8 mouse cellular contexts compared by ENCODE assay signal in the genomic region with DNA sequence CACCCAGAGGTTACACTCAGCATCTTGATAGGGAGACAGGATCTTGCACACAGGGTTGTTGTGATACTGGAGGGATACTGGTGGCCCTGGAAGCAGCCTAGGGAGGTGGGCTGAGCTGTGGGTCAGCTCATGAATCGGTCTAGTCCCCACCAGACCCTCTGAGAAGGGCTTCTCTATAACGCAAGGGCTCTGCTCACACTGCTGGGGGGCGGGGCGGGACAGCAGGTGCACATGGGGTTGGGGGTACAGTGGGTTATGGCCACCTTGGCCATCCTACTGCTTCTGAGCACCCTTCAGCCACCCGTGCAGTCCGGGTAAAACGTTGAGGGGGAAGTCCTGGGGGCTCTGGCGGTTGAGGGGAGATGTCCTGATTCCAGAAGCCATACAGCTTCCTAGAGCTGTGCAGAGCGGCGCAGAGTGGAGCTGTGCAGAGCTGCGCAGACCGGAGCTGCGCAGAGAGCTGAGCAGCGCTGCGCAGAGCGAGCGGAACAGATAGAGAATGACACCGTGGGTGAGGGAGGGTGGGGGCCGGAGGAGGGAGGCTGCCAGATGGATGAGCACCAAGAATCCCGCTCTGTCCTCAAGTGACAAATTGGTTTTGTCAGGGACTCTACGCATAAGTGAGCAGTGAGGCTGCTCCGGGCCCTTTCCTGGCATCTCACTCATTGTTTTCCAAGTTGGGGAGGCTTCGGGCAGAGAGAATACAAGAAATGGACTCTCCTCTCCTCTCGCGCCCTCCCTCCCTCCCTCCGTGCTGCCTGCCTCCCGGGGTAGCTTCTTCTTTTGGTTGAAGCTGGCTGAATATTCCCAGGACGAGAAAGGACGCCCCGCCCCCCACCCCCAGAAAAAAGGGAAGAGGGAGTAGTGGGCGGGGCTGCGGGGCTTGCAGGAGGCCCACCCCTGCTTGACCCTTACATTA. TPM values are rescaled to one million over a fixed set of nuclear protein-coding genes. Genes with fewer than 3 reads are reported as not detected.
DNase-seq lines count a peak whose midpoint lies in the region; ATAC-seq lines count a peak whose summit lies in the region.

No protein-coding gene starts in this region.

- peaks cover 12% of the 10 kb centered on the region for H3K27me3 ChIP-seq in heart, embryonic 10.5 days (ENCODE audit: insufficient read depth, poor library complexity, severe bottlenecking)
- no peaks in the 10 kb centered on the region for H3K27me3 ChIP-seq in kidney, embryonic 14.5 days (ENCODE audit: control insufficient read depth, insufficient read depth, low read length)
- no peaks in the 10 kb centered on the region for H3K27me3 ChIP-seq in limb, embryonic 11.5 days (ENCODE audit: control insufficient read depth, insufficient read depth, low read length)
- peaks cover 11% of the 10 kb centered on the region for H3K27me3 ChIP-seq in midbrain, embryonic 10.5 days (ENCODE audit: low read depth, poor library complexity, severe bottlenecking)
- H3K27me3 ChIP-seq in splenic B cell, adult 2 months (ENCODE audit: control insufficient read depth, insufficient read depth, low read length, poor library complexity, severe bottlenecking) = no peaks in the 10 kb centered on the region

- peaks cover 7% of the 10 kb centered on the region; the same call in 1 of the 2 replicates for H3K36me3 ChIP-seq in heart, embryonic 10.5 days
- peaks cover 4% of the 10 kb centered on the region; the same call in 1 of the 2 replicates for H3K36me3 ChIP-seq in kidney, embryonic 14.5 days (ENCODE audit: control insufficient read depth, insufficient read depth, low read length)
- H3K36me3 ChIP-seq in limb, embryonic 11.5 days (ENCODE audit: control insufficient read depth, insufficient read depth, low read length) = no peaks in the 10 kb centered on the region
- peaks cover 3% of the 10 kb centered on the region; the same call in 1 of the 2 replicates for H3K36me3 ChIP-seq in midbrain, embryonic 10.5 days
- no peaks in the 10 kb centered on the region for H3K36me3 ChIP-seq in splenic B cell, adult 2 months (ENCODE audit: control insufficient read depth, insufficient read depth, low read length, poor library complexity, severe bottlenecking)

- WGBS in heart, embryonic 10.5 days = 9% methylated on average over 31 of the region's 32 CpGs
- 9% methylated on average over 32 of the region's 32 CpGs for WGBS in kidney, embryonic 14.5 days
- 9% methylated on average over 30 of the region's 32 CpGs for WGBS in limb, embryonic 11.5 days
- 4% methylated on average over 32 of the region's 32 CpGs for WGBS in midbrain, embryonic 10.5 days

- H3K9me3 ChIP-seq in heart, embryonic 10.5 days = no peaks in the 10 kb centered on the region
- no peaks in the 10 kb centered on the region for H3K9me3 ChIP-seq in kidney, embryonic 14.5 days (ENCODE audit: control insufficient read depth, low read length)
- no peaks in the 10 kb centered on the region for H3K9me3 ChIP-seq in limb, embryonic 11.5 days (ENCODE audit: control insufficient read depth, low read length)
- H3K9me3 ChIP-seq in midbrain, embryonic 10.5 days (replicated peaks) = no peaks in the 10 kb centered on the region

- peaks cover 66% of the 10 kb centered on the region for H3K4me1 ChIP-seq in heart, embryonic 10.5 days
- H3K4me1 ChIP-seq in kidney, embryonic 14.5 days (ENCODE audit: control insufficient read depth, insufficient read depth, low read length) = peaks cover 44% of the 10 kb centered on the region
- peaks cover 49% of the 10 kb centered on the region for H3K4me1 ChIP-seq in limb, embryonic 11.5 days (ENCODE audit: control insufficient read depth, insufficient read depth, low read length)
- H3K4me1 ChIP-seq in midbrain, embryonic 10.5 days = peaks cover 92% of the 10 kb centered on the region

- peak overlapping the region; percentile 61 for H3K4me3 ChIP-seq in heart, embryonic 10.5 days
- peak overlapping the region; percentile 21 for H3K4me3 ChIP-seq in kidney, embryonic 14.5 days (ENCODE audit: low read length)
- H3K4me3 ChIP-seq in limb, embryonic 11.5 days (ENCODE audit: low read depth, low read length) = peak overlapping the region; percentile 29
- H3K4me3 ChIP-seq in midbrain, embryonic 10.5 days = peak overlapping the region; percentile 51

- no peak for DNase-seq in heart, embryonic 10.5 days (ENCODE audit: low spot score)
- DNase-seq in heart, adult 9 months (ENCODE audit: low spot score in 2 of 2) = no peak
- peak; percentile 95 to 96 for DNase-seq in cerebellum, postnatal 10 days
- DNase-seq in frontal cortex, postnatal 25 days (ENCODE audit: low spot score in 2 of 2) = peak; percentile 37 to 58
- DNase-seq in limb, embryonic 11.5 days (ENCODE audit: low spot score) = peak; percentile 52
- peak; percentile 86 for DNase-seq in midbrain, embryonic 10.5 days (ENCODE audit: low spot score)
- peak; percentile 39 for DNase-seq in splenic B cell, adult 2 months (ENCODE audit: low read depth, low spot score)

- H3K27ac ChIP-seq in heart, embryonic 10.5 days = peak overlapping the region; percentile 76
- peak overlapping the region; percentile 51 for H3K27ac ChIP-seq in kidney, embryonic 14.5 days (ENCODE audit: low read depth, low read length)
- peak overlapping the region; percentile 36; the same call in 1 of the 2 replicates for H3K27ac ChIP-seq in limb, embryonic 11.5 days (replicated peaks; ENCODE audit: low read depth, low read length)
- H3K27ac ChIP-seq in midbrain, embryonic 10.5 days (replicated peaks) = peak overlapping the region; percentile 89

- peak; percentile 82 for ATAC-seq in kidney, embryonic 14.5 days (ENCODE audit: low FRiP score, low TSS enrichment)
- ATAC-seq in limb, embryonic 11.5 days (ENCODE audit: insufficient number of reproducible peaks, low FRiP score, low TSS enrichment, low read depth) = peak; percentile 59; the same call in 1 of the 2 replicates

- peak overlapping the region; percentile 47; the same call in 1 of the 2 replicates for H3K9ac ChIP-seq in kidney, embryonic 14.5 days (ENCODE audit: low read depth, low read length)
- peak overlapping the region; percentile 13; the same call in 1 of the 2 replicates for H3K9ac ChIP-seq in limb, embryonic 11.5 days (ENCODE audit: low read length)

- H3K4me2 ChIP-seq in kidney, embryonic 14.5 days (replicated peaks; ENCODE audit: low read depth, low read length) = peak overlapping the region; percentile 60
- H3K4me2 ChIP-seq in limb, embryonic 11.5 days (ENCODE audit: low read depth, severe bottlenecking) = peak overlapping the region; percentile 70

RNA-seq across cellular contexts. Expression of a gene that starts 16.6 kb away (rescaled TPM):
- 13.2 and 17.9 TPM in 2 replicates for polyA plus RNA-seq in heart, embryonic 10.5 days (2016; fragmentation: Nextera tagmentation; extraction: Ambion mirVana)
- polyA plus RNA-seq in kidney, embryonic 14.5 days (2014; fragmentation: Nextera tagmentation; extraction: Ambion mirVana) = 11.1 and 16.0 TPM in 2 replicates
- polyA plus RNA-seq in limb, embryonic 11.5 days (2014; fragmentation: Nextera tagmentation; extraction: Ambion mirVana) = 12.4 and 14.2 TPM in 2 replicates
- 28.1 and 29.1 TPM in 2 replicates for polyA plus RNA-seq in midbrain, embryonic 10.5 days (2016; fragmentation: Nextera tagmentation; extraction: Ambion mirVana)

RNA-seq across cellular contexts. Expression of a gene that starts 31.8 kb away (rescaled TPM):
- 58.9 and 66.9 TPM in 2 replicates for polyA plus RNA-seq in heart, embryonic 10.5 days (2016; fragmentation: Nextera tagmentation; extraction: Ambion mirVana)
- 56.5 and 64.6 TPM in 2 replicates for polyA plus RNA-seq in kidney, embryonic 14.5 days (2014; fragmentation: Nextera tagmentation; extraction: Ambion mirVana)
- polyA plus RNA-seq in limb, embryonic 11.5 days (2014; fragmentation: Nextera tagmentation; extraction: Ambion mirVana) = 61.3 and 68.0 TPM in 2 replicates
- polyA plus RNA-seq in midbrain, embryonic 10.5 days (2016; fragmentation: Nextera tagmentation; extraction: Ambion mirVana) = 68.5 and 70.3 TPM in 2 replicates

RNA-seq across cellular contexts. Expression of a gene that starts 32.0 kb away (rescaled TPM):
- polyA plus RNA-seq in heart, embryonic 10.5 days (2016; fragmentation: Nextera tagmentation; extraction: Ambion mirVana) = 89.1 and 114 TPM in 2 replicates
- 68.6 and 72.7 TPM in 2 replicates for polyA plus RNA-seq in kidney, embryonic 14.5 days (2014; fragmentation: Nextera tagmentation; extraction: Ambion mirVana)
- polyA plus RNA-seq in limb, embryonic 11.5 days (2014; fragmentation: Nextera tagmentation; extraction: Ambion mirVana) = 81.4 and 81.8 TPM in 2 replicates
- 92.5 and 102 TPM in 2 replicates for polyA plus RNA-seq in midbrain, embryonic 10.5 days (2016; fragmentation: Nextera tagmentation; extraction: Ambion mirVana)

RNA-seq across cellular contexts. Expression of a gene that starts 35.9 kb away (rescaled TPM):
- polyA plus RNA-seq in heart, embryonic 10.5 days (2016; fragmentation: Nextera tagmentation; extraction: Ambion mirVana) = not detected in 2 replicates
- polyA plus RNA-seq in kidney, embryonic 14.5 days (2014; fragmentation: Nextera tagmentation; extraction: Ambion mirVana) = not detected in 2 replicates
- not detected in 2 replicates for polyA plus RNA-seq in limb, embryonic 11.5 days (2014; fragmentation: Nextera tagmentation; extraction: Ambion mirVana)
- polyA plus RNA-seq in midbrain, embryonic 10.5 days (2016; fragmentation: Nextera tagmentation; extraction: Ambion mirVana) = not detected in 2 replicates

RNA-seq across cellular contexts. Expression of a gene that starts 41.0 kb away (rescaled TPM):
- 27.0 and 27.1 TPM in 2 replicates for polyA plus RNA-seq in heart, embryonic 10.5 days (2016; fragmentation: Nextera tagmentation; extraction: Ambion mirVana)
- polyA plus RNA-seq in kidney, embryonic 14.5 days (2014; fragmentation: Nextera tagmentation; extraction: Ambion mirVana) = 24.9 and 35.0 TPM in 2 replicates
- polyA plus RNA-seq in limb, embryonic 11.5 days (2014; fragmentation: Nextera tagmentation; extraction: Ambion mirVana) = 28.0 and 31.5 TPM in 2 replicates
- 27.9 and 31.7 TPM in 2 replicates for polyA plus RNA-seq in midbrain, embryonic 10.5 days (2016; fragmentation: Nextera tagmentation; extraction: Ambion mirVana)

Comparison
In these comparisons a context has a peak if more than half of its experiments do, and no peak if none do; other contexts are left out.
1. DNase-seq: peak in cerebellum, postnatal 10 days (2 of 2), frontal cortex, postnatal 25 days (2 of 2), limb, embryonic 11.5 days (single experiment), midbrain, embryonic 10.5 days (single experiment) and splenic B cell, adult 2 months (single experiment); none in heart, embryonic 10.5 days (single experiment) and heart, adult 9 months (0 of 2).
2. H3K27ac ChIP-seq: peak in every context shown above with its lines; median percentile 89 in midbrain, embryonic 10.5 days; 76 in heart, embryonic 10.5 days; 51 in kidney, embryonic 14.5 days; 36 in limb, embryonic 11.5 days.
3. Peak in every context shown above with its lines, with median percentiles within 50 percentile points of each other: H3K4me3 ChIP-seq.